Mouse (Mus musculus) MEL (cell line): ENCODE measurements at regions not wholly inside any gene's neighbourhood (a gene's known extent, or its start where the extent isn't known, plus 50 kb on each side); places are given as distances from the start of the nearest gene placed in this dataset.

ENCODE experiments used
- DNase-seq: peaks from one replicate; pipeline ENCODE4 v3.0.0; 2011; ENCODE audit warnings: low read depth, low spot score
- H3K27ac ChIP-seq: 2 replicates; pipeline ENCODE4 v1.5.1; 2012; ENCODE audit warnings: low read depth, mild to moderate bottlenecking, control low read depth, low read length, moderate library complexity; ENCODE audit not compliant: control insufficient read depth
- H3K27me3 ChIP-seq, 2 experiments: fragments of 150-350 bp in 1 of 2; sonication (generic) in 1 of 2; 2 replicates each; pipeline ENCODE4 v1.6.1; 2012; ENCODE audit warnings: low read length in 2 of 2, mild to moderate bottlenecking in 2 of 2, improper control_type of control experiment in 1 of 2, moderate library complexity in 1 of 2; ENCODE audit not compliant: insufficient read depth in 2 of 2, control insufficient read depth in 1 of 2
- H3K36me3 ChIP-seq, 2 experiments: 2 replicates each; pipeline ENCODE4 v1.6.1; 2012 to 2014; ENCODE audit warnings: low read length in 2 of 2, improper control_type of control experiment in 1 of 2, inconsistent platforms in 1 of 2, mild to moderate bottlenecking in 1 of 2; ENCODE audit not compliant: insufficient read depth in 2 of 2, control insufficient read depth in 1 of 2
- H3K4me1 ChIP-seq, 2 experiments: fragments of 150-350 bp in 1 of 2; sonication (generic) in 1 of 2; 2 replicates each; pipeline ENCODE4 v1.6.1; 2012; ENCODE audit warnings: low read length in 2 of 2, improper control_type of control experiment in 1 of 2, mild to moderate bottlenecking in 1 of 2; ENCODE audit not compliant: insufficient read depth in 2 of 2, control insufficient read depth in 1 of 2
- H3K4me3 ChIP-seq, 2 experiments: fragments of 150-350 bp in 1 of 2; sonication (generic) in 1 of 2; 2 replicates each; pipeline ENCODE4 v1.5.1; 2012; ENCODE audit warnings: low read depth in 2 of 2, low read length in 2 of 2, mild to moderate bottlenecking in 2 of 2, moderate library complexity in 2 of 2, control low read depth in 1 of 2, improper control_type of control experiment in 1 of 2; ENCODE audit not compliant: control insufficient read depth in 1 of 2, insufficient read depth in 1 of 2
- H3K79me2 ChIP-seq: 2 replicates; pipeline ENCODE4 v1.6.1; 2012; ENCODE audit warnings: mild to moderate bottlenecking, low read length, moderate library complexity; ENCODE audit not compliant: control insufficient read depth, poor library complexity, insufficient read depth
- H3K9ac ChIP-seq: 2 replicates; pipeline ENCODE4 v1.6.1; 2012; ENCODE audit warnings: low read depth, mild to moderate bottlenecking, control low read depth, low read length, moderate library complexity; ENCODE audit not compliant: control insufficient read depth, poor library complexity, severe bottlenecking
- H3K9me3 ChIP-seq: fragments of 150-350 bp; sonication (generic); replicated peaks from 2 replicates; pipeline ENCODE4 v1.6.1; 2012; ENCODE audit warnings: mild to moderate bottlenecking, low read length, improper control_type of control experiment, moderate library complexity; ENCODE audit not compliant: insufficient read depth
- CHD1 ChIP-seq: IDR thresholded peaks from 2 replicates; pipeline ENCODE4 v1.6.1; 2012; ENCODE audit warnings: low read depth, mild to moderate bottlenecking, inconsistent platforms, low read length, improper control_type of control experiment
- CHD2 ChIP-seq: IDR thresholded peaks from 2 replicates; pipeline ENCODE4 v1.6.1; 2011; ENCODE audit warnings: low read length, improper control_type of control experiment
- CTCF ChIP-seq, 3 experiments: IDR thresholded peaks in 2 of 3; conservative IDR thresholded peaks in 1 of 3; 2 replicates each; pipeline ENCODE4 v1.5.1; 2011 to 2012; ENCODE audit warnings: low read length in 3 of 3, low read depth in 2 of 3, mild to moderate bottlenecking in 2 of 3, improper control_type of control experiment in 1 of 3, inconsistent platforms in 1 of 3, mixed read lengths in 1 of 3, moderate library complexity in 1 of 3; ENCODE audit not compliant: control insufficient read depth in 1 of 3, insufficient read depth in 1 of 3, poor library complexity in 1 of 3, severe bottlenecking in 1 of 3
- ELF1 ChIP-seq: IDR thresholded peaks from 2 replicates; pipeline ENCODE4 v1.6.1; 2014; ENCODE audit warnings: low read depth, mild to moderate bottlenecking, inconsistent platforms, low read length, improper control_type of control experiment, moderate library complexity
- EP300 ChIP-seq, 2 experiments: IDR thresholded peaks; 2 replicates each; pipeline ENCODE4 v1.6.1; 2011; ENCODE audit warnings: improper control_type of control experiment in 2 of 2, low read length in 2 of 2, low read depth in 1 of 2, mild to moderate bottlenecking in 1 of 2
- ETS1 ChIP-seq: IDR thresholded peaks from 2 replicates; pipeline ENCODE4 v1.6.1; 2012; ENCODE audit warnings: low read depth, mild to moderate bottlenecking, inconsistent platforms, low read length, improper control_type of control experiment, moderate library complexity
- JUND ChIP-seq: IDR thresholded peaks from 2 replicates; pipeline ENCODE4 v1.6.1; 2011; ENCODE audit warnings: low read depth, mild to moderate bottlenecking, improper control_type of control experiment, low read length
- KAT2A ChIP-seq: conservative IDR thresholded peaks from 2 replicates; pipeline ENCODE4 v1.6.1; 2012; ENCODE audit warnings: low read depth, low read length, improper control_type of control experiment, inconsistent platforms
- MAFK ChIP-seq: IDR thresholded peaks from 2 replicates; pipeline ENCODE4 v1.6.1; 2011; ENCODE audit warnings: low read depth, mild to moderate bottlenecking, low read length, improper control_type of control experiment, borderline replicate concordance
- MAZ ChIP-seq: IDR thresholded peaks from 2 replicates; pipeline ENCODE4 v1.6.1; 2012; ENCODE audit warnings: low read depth, mild to moderate bottlenecking, inconsistent platforms, low read length, improper control_type of control experiment
- MEF2A ChIP-seq: IDR thresholded peaks from 2 replicates; pipeline ENCODE4 v1.6.1; 2014; ENCODE audit warnings: low read depth, mild to moderate bottlenecking, inconsistent platforms, low read length, improper control_type of control experiment; ENCODE audit not compliant: poor library complexity, insufficient replicate concordance, severe bottlenecking; ENCODE audit errors: extremely low read depth
- MXI1 ChIP-seq: IDR thresholded peaks from 2 replicates; pipeline ENCODE4 v1.6.1; 2011; ENCODE audit warnings: mild to moderate bottlenecking, low read depth, low read length, improper control_type of control experiment
- MYB ChIP-seq: IDR thresholded peaks from 2 replicates; pipeline ENCODE4 v1.6.1; 2011; ENCODE audit warnings: mild to moderate bottlenecking, low read depth, low read length, improper control_type of control experiment
- MYC ChIP-seq: IDR thresholded peaks from 2 replicates; pipeline ENCODE4 v1.6.1; 2011; ENCODE audit warnings: low read depth, mild to moderate bottlenecking, low read length, improper control_type of control experiment, moderate library complexity
- POLR2AphosphoS2 ChIP-seq: IDR thresholded peaks from 2 replicates; pipeline ENCODE4 v1.6.1; 2011; ENCODE audit warnings: low read length, improper control_type of control experiment
- RAD21 ChIP-seq: IDR thresholded peaks from 2 replicates; pipeline ENCODE4 v1.6.1; 2011; ENCODE audit warnings: mild to moderate bottlenecking, low read depth, low read length, improper control_type of control experiment
- SMC3 ChIP-seq: IDR thresholded peaks from 2 replicates; pipeline ENCODE4 v1.6.1; 2011; ENCODE audit warnings: low read depth, low read length, improper control_type of control experiment
- TBP ChIP-seq: IDR thresholded peaks from 2 replicates; pipeline ENCODE4 v1.8.0; 2011; ENCODE audit warnings: low read depth, low read length, improper control_type of control experiment
- TCF12 ChIP-seq: IDR thresholded peaks from 2 replicates; pipeline ENCODE4 v1.6.1; 2014; ENCODE audit warnings: low read depth, mild to moderate bottlenecking, inconsistent platforms, low read length, improper control_type of control experiment, moderate library complexity
- ZC3H11A ChIP-seq: IDR thresholded peaks from 2 replicates; pipeline ENCODE4 v1.6.1; 2012; ENCODE audit warnings: low read depth, mild to moderate bottlenecking, inconsistent platforms, low read length, improper control_type of control experiment

GRCm38 (mm10) chr1:158054961-158055360 is 301.2 kb downstream of the Brinp2 start:
- Histone ChIP-seq H3K4me1 (no peaks in the 10 kb centered on the region), H3K36me3 (no peaks in the 10 kb centered on the region), H3K9ac (no peak overlapping the region)
- no peak for TF ChIP-seq ELF1
- TF ChIP-seq JUND, result no peak
- TF ChIP-seq MAFK, result no peak
- TF ChIP-seq CHD1, result no peak
- TF ChIP-seq ZC3H11A, result no peak
- TF ChIP-seq, all 39 proteins: peak for 0
- Histone ChIP-seq H3K79me2 (no peaks in the 10 kb centered on the region), H3K4me3 (no peak overlapping the region), H3K27ac (no peak overlapping the region), H3K27me3 (no peaks in the 10 kb centered on the region), H3K9me3 (no peaks in the 10 kb centered on the region)
- DNase-seq, result no peak

GRCm38 (mm10) chr1:158056994-158057630 is 299.0 kb downstream of the Brinp2 start:
- peak; percentile 36 for DNase-seq
- H3K4me3 ChIP-seq, result no peak overlapping the region
- no peaks in the 10 kb centered on the region for H3K36me3 ChIP-seq
- H3K9me3 ChIP-seq, result no peaks in the 10 kb centered on the region
- no peak overlapping the region for H3K9ac ChIP-seq
- no peaks in the 10 kb centered on the region for H3K4me1 ChIP-seq
- no peak overlapping the region for H3K27ac ChIP-seq
- H3K79me2 ChIP-seq, result no peaks in the 10 kb centered on the region
- TF ChIP-seq CHD2 (no peak), MYB (no peak), CHD1 (no peak), POLR2AphosphoS2 (no peak), SMC3 (peak; percentile 49), CTCF (IDR thresholded peaks at IDR 0.05 in 2 of 3, conservative IDR thresholded peaks at IDR 0.05 in 1 of 3; ENCODE audit: control insufficient read depth in 1 of 3, insufficient read depth in 1 of 3, low read depth in 2 of 3, low read length in 3 of 3, poor library complexity in 1 of 3, severe bottlenecking in 1 of 3) (peak; percentile 34 to 51 (median 48); a peak in 5 of 6 replicates), TBP (no peak), ETS1 (peak; percentile 59; the same call in 1 of the 2 replicates), MEF2A (no peak), EP300 (IDR thresholded peaks at IDR 0.05; ENCODE audit: low read depth in 1 of 2, low read length in 2 of 2) (no peak), MAZ (no peak), TCF12 (no peak), KAT2A (no peak), ZC3H11A (peak; percentile 60), MXI1 (no peak), JUND (no peak), MYC (no peak), RAD21 (peak; percentile 48)
- no peaks in the 10 kb centered on the region for H3K27me3 ChIP-seq
